Mouse (Mus musculus) neural tube, embryonic 14.5 days (tissue): ENCODE results near the gene Hoxa1. TPM values are rescaled to one million over a fixed set of nuclear protein-coding genes. Genes with fewer than 3 reads are reported as not detected.

Experiments used
- ATAC-seq: fragments of 200-750 bp; cut with Nextera tagmentation; 2 replicates; pipeline ENCODE4 v1.8.0; 2017; ENCODE audit warnings: low read depth, mild to moderate bottlenecking, moderate TSS enrichment, moderate library complexity
- H3K27ac ChIP-seq: fragments of 300-500 bp; sonication (generic); 2 replicates; pipeline ENCODE4 v1.5.1; 2014; ENCODE audit warnings: low read depth, mild to moderate bottlenecking, control low read depth, low read length, moderate library complexity, mixed read lengths
- H3K27me3 ChIP-seq: fragments of 300-500 bp; sonication (generic); 2 replicates; pipeline ENCODE4 v1.6.1; 2014; ENCODE audit warnings: low read length; ENCODE audit not compliant: control insufficient read depth, insufficient read depth
- H3K36me3 ChIP-seq: fragments of 300-500 bp; sonication (generic); 2 replicates; pipeline ENCODE4 v1.6.1; 2014; ENCODE audit warnings: low read length, mixed read lengths; ENCODE audit not compliant: control insufficient read depth, insufficient read depth
- H3K4me1 ChIP-seq: fragments of 300-500 bp; sonication (generic); 2 replicates; pipeline ENCODE4 v1.6.1; 2014; ENCODE audit warnings: low read length; ENCODE audit not compliant: control insufficient read depth, insufficient read depth
- H3K4me2 ChIP-seq: fragments of 300-500 bp; sonication (generic); 2 replicates; pipeline ENCODE4 v1.6.1; 2014; ENCODE audit warnings: mild to moderate bottlenecking, low read depth, low read length, control low read depth
- H3K4me3 ChIP-seq: fragments of 300-500 bp; sonication (generic); 2 replicates; pipeline ENCODE4 v1.5.1; 2014; ENCODE audit warnings: low read depth, low read length, control low read depth, mixed read lengths
- H3K9ac ChIP-seq: fragments of 300-500 bp; sonication (generic); replicated peaks from 2 replicates; pipeline ENCODE4 v1.6.1; 2014; ENCODE audit warnings: low read depth, mild to moderate bottlenecking, control low read depth, low read length, mixed read lengths
- H3K9me3 ChIP-seq: fragments of 300-500 bp; sonication (generic); 2 replicates; pipeline ENCODE4 v1.6.1; 2016; ENCODE audit warnings: low read length; ENCODE audit not compliant: control insufficient read depth
- WGBS: fragments of 180-500 bp; shearing (Covaris S2); extraction: QIAGEN DNeasy Blood & Tissue Kit; methylation state at CpG from one replicate; pipeline ENCODE4 v1.1.7; 2014; 5-methylcytosine and 5-hydroxymethylcytosine counted together
- polyA plus RNA-seq: library from polyadenylated mRNA; unstranded; fragments of >200 nt; fragmentation: Nextera tagmentation; extraction: Ambion mirVana; gene quantifications from 2 replicates; pipeline ENCODE4 v1.2.1, GENCODE M21; 2014

Gene Hoxa1
- polyA plus RNA-seq, 1 experiment from 2014 or later: 0.92 TPM

DNA sequence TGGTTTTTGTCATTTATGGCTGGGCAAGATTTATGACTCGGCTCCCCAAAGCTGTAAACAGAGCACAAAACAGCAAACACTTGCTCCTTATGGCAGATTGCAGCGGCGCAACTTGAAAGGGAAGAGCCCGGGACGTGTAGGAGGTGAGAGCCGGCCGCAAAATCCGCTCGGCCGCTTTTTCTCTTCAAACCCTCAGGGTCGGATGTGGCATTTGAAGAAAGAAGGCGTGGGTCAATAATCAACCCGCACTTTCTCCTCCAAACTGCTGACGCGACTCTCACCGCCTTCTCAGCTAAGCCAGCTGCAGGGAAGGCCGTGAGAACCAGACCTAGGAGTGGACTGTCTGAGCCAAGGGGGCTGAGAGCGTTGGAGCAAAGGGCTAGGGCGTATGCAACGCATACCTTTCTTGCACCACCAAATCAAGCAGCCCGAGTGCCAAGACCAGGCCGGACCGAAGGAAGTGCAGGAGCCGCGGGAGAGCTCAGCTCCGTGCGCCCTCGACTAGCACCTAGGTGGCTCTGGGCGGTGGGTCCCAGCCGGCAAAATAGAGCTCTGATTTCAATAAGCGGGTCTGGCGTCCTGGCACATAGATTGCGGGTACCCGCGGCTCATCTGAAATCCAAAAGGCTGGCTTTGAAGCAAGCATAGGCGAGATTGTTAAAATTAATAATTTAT lies 19.1 kb upstream of the Hoxa1 start, which contains the start of gene 5730596B20Rik:
TSS of gene 5730596B20Rik (plus strand) at position 438 of the 675 bp plus-strand sequence.
- ATAC-seq: peak; percentile 24; the same call in 1 of the 2 replicates
- H3K4me3 ChIP-seq: peak within 1 kb of the TSS; percentile 38
- peak within 1 kb of the TSS; percentile 76 for H3K9ac ChIP-seq
- H3K27ac ChIP-seq: peak within 1 kb of the TSS; percentile 87
- no peaks in the 10 kb centered on the region for H3K27me3 ChIP-seq
- H3K4me2 ChIP-seq: peak within 1 kb of the TSS; percentile 90
- H3K4me1 ChIP-seq: peaks cover 78% of the 10 kb centered on the region
- H3K9me3 ChIP-seq: no peaks in the 10 kb centered on the region
- WGBS: 4% methylated on average over 36 of the region's 36 CpGs
- peaks cover 4% of the 10 kb centered on the region; the same call in 1 of the 2 replicates for H3K36me3 ChIP-seq

DNA sequence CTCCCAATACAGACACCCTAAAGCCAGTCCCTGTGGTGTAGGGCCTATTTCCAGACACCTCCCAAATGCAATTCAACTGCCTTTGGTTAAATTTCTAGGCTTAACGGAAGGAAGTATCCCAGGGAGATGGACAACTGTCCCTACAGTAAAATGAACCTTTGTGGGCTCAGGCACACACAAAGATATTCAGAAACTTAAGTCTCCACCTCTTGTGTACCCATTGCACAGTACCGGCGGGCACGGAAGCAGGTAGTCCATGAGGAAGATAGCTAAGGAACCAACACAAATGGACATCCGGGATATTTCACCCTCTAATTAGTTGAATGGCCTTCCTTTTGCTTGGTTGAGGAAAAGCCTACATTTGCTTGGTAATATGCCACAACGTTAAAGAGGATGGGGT lies 18.3 kb upstream of the Hoxa1 start:
- H3K4me1 ChIP-seq: peaks cover 80% of the 10 kb centered on the region
- peak overlapping the region; percentile 87 for H3K27ac ChIP-seq
- H3K27me3 ChIP-seq: no peaks in the 10 kb centered on the region

GRCm38 (mm10) chr6:52175864-52176263 lies 17.7 kb upstream of the Hoxa1 start:
- ATAC-seq: peak; percentile 9; the same call in 1 of the 2 replicates
- WGBS: 2% methylated on average over 19 of the region's 35 CpGs
- no peaks in the 10 kb centered on the region for H3K9me3 ChIP-seq
- peaks cover under 1% of the 10 kb centered on the region; the same call in 1 of the 2 replicates for H3K36me3 ChIP-seq
- H3K27me3 ChIP-seq: no peaks in the 10 kb centered on the region
- H3K27ac ChIP-seq: peak overlapping the region; percentile 87
- H3K4me3 ChIP-seq: peak overlapping the region; percentile 38
- peak overlapping the region; percentile 76 for H3K9ac ChIP-seq
- H3K4me1 ChIP-seq: peaks cover 84% of the 10 kb centered on the region
- peak overlapping the region; percentile 90 for H3K4me2 ChIP-seq

More for the DNA sequence above, 18.3 kb upstream of the Hoxa1 start:
- H3K4me3 ChIP-seq: peak overlapping the region; percentile 38
- no peaks in the 10 kb centered on the region for H3K9me3 ChIP-seq
- peak overlapping the region; percentile 90 for H3K4me2 ChIP-seq
- no peak for ATAC-seq
- WGBS: 2% methylated on average over 6 of the region's 6 CpGs
- H3K9ac ChIP-seq: peak overlapping the region; percentile 76
- peaks cover 4% of the 10 kb centered on the region; the same call in 1 of the 2 replicates for H3K36me3 ChIP-seq

DNA sequence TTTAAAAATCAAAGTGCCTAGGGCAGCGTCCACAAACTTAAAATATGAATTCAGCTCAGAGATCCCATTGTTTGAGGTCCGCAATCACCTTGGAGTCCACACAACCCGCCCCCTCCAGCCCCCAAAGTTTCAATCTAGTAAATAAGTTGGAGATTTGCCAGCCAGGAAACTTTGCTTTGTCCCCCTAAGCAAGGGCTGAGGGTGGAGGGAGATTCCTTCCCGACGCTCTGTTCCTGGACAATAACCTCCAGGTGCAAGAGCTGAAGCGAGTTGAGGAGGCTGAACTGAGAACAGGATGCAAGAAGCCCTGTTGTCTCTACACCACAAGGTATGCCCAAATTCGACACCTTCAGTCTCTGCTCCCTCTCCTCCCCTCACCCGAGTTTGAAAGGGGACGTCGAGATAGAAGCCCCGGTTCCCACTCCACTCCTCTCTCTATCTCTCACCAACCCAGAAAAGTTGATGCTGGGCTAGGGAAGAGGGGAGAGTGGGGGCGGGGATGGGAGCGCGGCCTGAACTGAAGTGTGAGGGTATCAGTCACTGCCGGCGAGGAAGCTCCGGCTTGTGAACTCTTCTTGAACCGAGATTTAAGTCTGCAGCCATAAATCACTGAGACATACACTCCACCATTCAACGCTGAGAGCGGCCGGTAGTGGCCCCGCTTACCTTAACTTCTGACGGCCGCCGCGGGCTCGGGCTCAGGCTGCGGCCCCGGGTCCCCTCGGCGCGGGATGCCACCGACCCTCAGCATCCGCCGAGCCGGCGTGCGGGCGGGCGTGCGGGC lies 17.0 kb upstream of the Hoxa1 start:
- Histone ChIP-seq H3K36me3 (no peaks in the 10 kb centered on the region; the same call in 1 of the 2 replicates), H3K27me3 (no peaks in the 10 kb centered on the region), H3K4me3 (peak overlapping the region; percentile 38), H3K4me1 (peaks cover 84% of the 10 kb centered on the region), H3K9me3 (no peaks in the 10 kb centered on the region), H3K9ac (peak overlapping the region; percentile 76), H3K27ac (peak overlapping the region; percentile 87), H3K4me2 (peak overlapping the region; percentile 90)
- ATAC-seq: peak; percentile 13; the same call in 1 of the 2 replicates
- 2% methylated on average over 41 of the region's 41 CpGs for WGBS

DNA sequence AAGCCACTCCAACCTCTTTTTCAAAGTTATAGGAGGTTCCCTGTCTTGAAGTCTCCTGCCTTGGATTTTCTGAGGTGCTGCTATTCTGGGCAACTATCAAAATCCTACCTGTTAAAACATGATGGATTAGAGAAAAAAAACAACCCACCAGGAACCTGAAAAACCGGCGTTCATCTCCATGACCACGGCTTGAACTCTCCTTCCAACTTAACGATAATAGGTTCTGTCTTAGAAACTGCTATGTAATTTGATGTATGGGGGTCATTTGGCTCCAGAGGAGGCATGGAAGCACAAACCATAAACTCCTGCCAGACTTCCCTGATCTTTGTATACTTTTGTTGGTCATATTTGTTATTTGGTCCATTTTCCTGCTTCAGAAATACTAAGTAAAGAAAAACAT lies 15.5 kb upstream of the Hoxa1 start:
- no peak for ATAC-seq
- Histone ChIP-seq H3K4me2 (peak overlapping the region; percentile 25; the same call in 1 of the 2 replicates), H3K27me3 (no peaks in the 10 kb centered on the region), H3K27ac (peak overlapping the region; percentile 93; the same call in 1 of the 2 replicates), H3K9ac (no peak overlapping the region), H3K9me3 (no peaks in the 10 kb centered on the region), H3K4me3 (peak overlapping the region; percentile 4; the same call in 1 of the 2 replicates), H3K4me1 (peaks cover 83% of the 10 kb centered on the region), H3K36me3 (peaks cover 4% of the 10 kb centered on the region; the same call in 1 of the 2 replicates)
- 4% methylated on average over 4 of the region's 4 CpGs for WGBS

DNA sequence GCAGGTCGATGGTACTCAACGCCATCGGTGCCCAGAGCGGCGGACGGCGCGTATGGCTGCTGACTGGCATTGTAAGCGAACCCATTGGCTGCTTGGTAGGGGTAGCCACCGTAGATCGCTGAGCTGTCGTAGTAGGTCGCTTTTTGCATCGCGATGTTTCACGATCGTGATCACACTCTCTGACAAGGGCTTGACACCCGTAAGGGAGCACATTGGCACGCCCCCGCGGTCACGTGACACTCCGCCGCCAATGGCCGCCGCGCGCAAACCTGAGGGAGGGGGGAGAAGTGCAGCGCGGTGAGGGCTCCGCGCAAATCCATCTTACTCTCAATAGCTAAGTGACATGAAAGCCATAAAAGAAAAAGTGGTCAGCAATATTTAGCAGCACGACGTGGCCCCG lies 14.4 kb upstream of the Hoxa1 start:
- peak overlapping the region; percentile 64 for H3K9ac ChIP-seq
- H3K36me3 ChIP-seq: peaks cover 7% of the 10 kb centered on the region; the same call in 1 of the 2 replicates
- H3K27me3 ChIP-seq: no peaks in the 10 kb centered on the region
- H3K4me2 ChIP-seq: peak overlapping the region; percentile 65
- peak; percentile 79 for ATAC-seq
- H3K9me3 ChIP-seq: no peaks in the 10 kb centered on the region
- WGBS: under 1% methylated on average over 32 of the region's 35 CpGs
- H3K27ac ChIP-seq: peak overlapping the region; percentile 93
- H3K4me1 ChIP-seq: peaks cover 83% of the 10 kb centered on the region
- peak overlapping the region; percentile 25 for H3K4me3 ChIP-seq

- ATAC-seq: no peak; the same call in 1 of the 2 replicates
- peaks cover 83% of the 10 kb centered on the region for H3K4me1 ChIP-seq
- H3K4me2 ChIP-seq: peak overlapping the region; percentile 65
- H3K9ac ChIP-seq: peak overlapping the region; percentile 64
- H3K27me3 ChIP-seq: no peaks in the 10 kb centered on the region
- 6% methylated on average over 7 of the region's 7 CpGs for WGBS
- H3K9me3 ChIP-seq: no peaks in the 10 kb centered on the region
- H3K36me3 ChIP-seq: peaks cover 7% of the 10 kb centered on the region; the same call in 1 of the 2 replicates
- H3K4me3 ChIP-seq: peak overlapping the region; percentile 25
- peak overlapping the region; percentile 93 for H3K27ac ChIP-seq
Measured at GRCm38 (mm10) chr6:52171938-52172337, 13.8 kb upstream of the Hoxa1 start.

- peak overlapping the region; percentile 33; the same call in 1 of the 2 replicates for H3K9ac ChIP-seq
- 1% methylated on average over 4 of the region's 4 CpGs for WGBS
- no peaks in the 10 kb centered on the region for H3K27me3 ChIP-seq
- peaks cover 85% of the 10 kb centered on the region for H3K4me1 ChIP-seq
- H3K4me2 ChIP-seq: peak overlapping the region; percentile 65; the same call in 1 of the 2 replicates
- peak overlapping the region; percentile 93 for H3K27ac ChIP-seq
- ATAC-seq: no peak
- peaks cover 7% of the 10 kb centered on the region; the same call in 1 of the 2 replicates for H3K36me3 ChIP-seq
- H3K4me3 ChIP-seq: no peak overlapping the region
- H3K9me3 ChIP-seq: no peaks in the 10 kb centered on the region
Measured at GRCm38 (mm10) chr6:52171331-52171730, 13.2 kb upstream of the Hoxa1 start.
